Mouse (Mus musculus) c-Kit-positive CD71-negative TER-119-negative erythroid progenitor cells, embryonic 14.5 days (primary cell): Measurements from ENCODE around the gene Rfng.
"Not testable (repeated sequence)": the region's sequence is repeated elsewhere in the genome, so short reads cannot be mapped to it uniquely, and the experiment has no call there.

Source experiments
- DNase-seq: peaks from one replicate; pipeline ENCODE4 v3.0.0-alpha.2; 2013; ENCODE audit warnings: low read depth

Gene Rfng

GRCm38 (mm10) chr11:120773463-120774190 lies 10.4 kb downstream of the Rfng start:
- no peak for DNase-seq

- no peak for DNase-seq
These were observed 11.3 kb downstream of the Rfng start for GRCm38 (mm10) chr11:120772749-120773148.

- DNase-seq, result no peak
These were observed 15.8 kb downstream of the Rfng start for GRCm38 (mm10) chr11:120768206-120768605.

- not testable (repeated sequence) for DNase-seq
These were observed 17.0 kb downstream of the Rfng start for GRCm38 (mm10) chr11:120767023-120767422.

- DNase-seq, result not testable (repeated sequence)
These were observed 20.6 kb downstream of the Rfng start for GRCm38 (mm10) chr11:120763121-120763999.

GRCm38 (mm10) chr11:120762672-120763041 lies 21.4 kb downstream of the Rfng start, which contains the start of gene Hmga1b:
Gene Hmga1b (plus strand): TSS chr11:120762794.
- not testable (repeated sequence) for DNase-seq

GRCm38 (mm10) chr11:120761811-120762671 lies 22.0 kb downstream of the Rfng start:
- DNase-seq, result no peak

GRCm38 (mm10) chr11:120760236-120760635 lies 23.8 kb downstream of the Rfng start:
- DNase-seq, result no peak

GRCm38 (mm10) chr11:120751606-120752005 lies 32.4 kb downstream of the Rfng start:
- DNase-seq, result no peak

GRCm38 (mm10) chr11:120749430-120749829 lies 34.6 kb downstream of the Rfng start:
- DNase-seq, result peak; percentile 37

- no peak for DNase-seq
These were observed 36.0 kb downstream of the Rfng start for GRCm38 (mm10) chr11:120747974-120748373.

- DNase-seq, result no peak
These were observed 39.8 kb downstream of the Rfng start for GRCm38 (mm10) chr11:120744121-120744701.

- no peak for DNase-seq
These were observed 43.0 kb downstream of the Rfng start for GRCm38 (mm10) chr11:120740981-120741380.

GRCm38 (mm10) chr11:120736424-120736823 lies 47.6 kb downstream of the Rfng start:
- no peak for DNase-seq

GRCm38 (mm10) chr11:120733521-120733920 lies 50.5 kb downstream of the Rfng start:
- no peak for DNase-seq

- no peak for DNase-seq
These were observed 51.9 kb downstream of the Rfng start, which contains the start of gene Cbr2 for GRCm38 (mm10) chr11:120731858-120732680. Gene Cbr2 (minus strand): TSS chr11:120732114.

- DNase-seq, result no peak
These were observed 52.6 kb downstream of the Rfng start for GRCm38 (mm10) chr11:120731395-120731794.
